Mouse (Mus musculus) bone marrow, adult 2 months (tissue): ENCODE results near the gene Spock1.

ENCODE experiments used
- CTCF ChIP-seq: fragments of 200-500 bp; IDR thresholded peaks from 2 replicates; pipeline ENCODE4 v1.5.1; 2011; ENCODE audit warnings: low read length, control low read depth; ENCODE audit not compliant: control insufficient read depth, insufficient read depth
- POLR2A ChIP-seq: fragments of 200-500 bp; IDR thresholded peaks from 2 replicates; pipeline ENCODE4 v1.6.1; 2011; ENCODE audit warnings: low read depth, mild to moderate bottlenecking, control low read depth, low read length, borderline replicate concordance; ENCODE audit not compliant: control insufficient read depth

- no peak for TF ChIP-seq CTCF
- TF ChIP-seq POLR2A, result no peak
Observed at GRCm38 (mm10) chr13:57786278-57786677, 121.9 kb downstream of the Spock1 start.
